Mouse (Mus musculus) lung, adult 18-20 months (tissue): Measurements from ENCODE around the gene Frzb.
"Not testable (repeated sequence)": the region's sequence is repeated elsewhere in the genome, so short reads cannot be mapped to it uniquely, and the experiment has no call there.

Experiments used
- DNase-seq, 2 experiments: peaks; one replicate each; pipeline ENCODE4 v3.0.0; 2022; ENCODE audit warnings: mixed read lengths in 2 of 2

Gene Frzb

GRCm38 (mm10) chr2:80447291-80447791 is at the start of gene Frzb:
Frzb (minus strand) TSS chr2:80447625.
- DNase-seq = peak; percentile 6 to 7

- not testable (repeated sequence) for DNase-seq
These were observed 47.9 kb upstream of the Frzb start for GRCm38 (mm10) chr2:80495304-80495703.

DNA sequence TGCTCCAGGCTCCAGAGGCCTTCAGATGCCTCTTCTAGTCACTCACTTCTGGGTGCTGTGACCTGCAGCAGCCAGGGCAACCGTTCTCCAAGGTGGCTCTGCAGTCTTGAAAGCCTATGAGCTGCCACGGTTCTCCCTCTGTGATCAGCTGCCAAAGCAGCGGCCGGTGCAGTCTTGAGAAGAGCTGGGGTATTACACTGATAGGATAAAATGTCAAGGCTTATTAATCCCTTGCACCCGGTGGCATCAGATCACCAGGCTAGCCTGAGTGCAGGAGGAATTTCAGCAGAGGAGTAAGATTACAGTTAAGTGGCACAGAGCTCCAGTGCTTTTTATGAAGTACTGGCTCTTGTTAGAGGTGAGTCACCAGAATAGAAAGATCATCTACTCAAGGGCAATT is 39.4 kb upstream of the Frzb start:
- DNase-seq = no peak

DNA sequence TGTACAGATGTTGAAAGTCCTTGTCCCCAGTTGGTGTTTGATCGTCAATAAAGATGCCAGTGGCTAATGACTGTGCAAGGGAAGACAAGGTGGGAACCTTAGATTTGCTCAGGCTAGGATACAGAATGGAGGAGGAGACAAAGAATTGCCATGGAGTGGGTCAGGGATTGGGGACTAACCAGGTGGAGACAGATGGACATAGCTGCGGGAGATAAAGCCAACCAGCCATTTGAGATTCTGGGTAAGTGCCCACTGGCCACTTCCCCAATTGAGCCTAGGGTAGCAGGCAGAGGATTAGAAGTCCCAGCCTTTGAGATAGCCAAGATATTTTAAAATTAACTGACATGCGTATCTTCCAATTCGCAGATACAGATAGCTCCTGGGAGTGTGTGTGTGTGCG is 37.5 kb upstream of the Frzb start:
- no peak for DNase-seq

GRCm38 (mm10) chr2:80475831-80476230 is 28.4 kb upstream of the Frzb start:
- no peak for DNase-seq

DNA sequence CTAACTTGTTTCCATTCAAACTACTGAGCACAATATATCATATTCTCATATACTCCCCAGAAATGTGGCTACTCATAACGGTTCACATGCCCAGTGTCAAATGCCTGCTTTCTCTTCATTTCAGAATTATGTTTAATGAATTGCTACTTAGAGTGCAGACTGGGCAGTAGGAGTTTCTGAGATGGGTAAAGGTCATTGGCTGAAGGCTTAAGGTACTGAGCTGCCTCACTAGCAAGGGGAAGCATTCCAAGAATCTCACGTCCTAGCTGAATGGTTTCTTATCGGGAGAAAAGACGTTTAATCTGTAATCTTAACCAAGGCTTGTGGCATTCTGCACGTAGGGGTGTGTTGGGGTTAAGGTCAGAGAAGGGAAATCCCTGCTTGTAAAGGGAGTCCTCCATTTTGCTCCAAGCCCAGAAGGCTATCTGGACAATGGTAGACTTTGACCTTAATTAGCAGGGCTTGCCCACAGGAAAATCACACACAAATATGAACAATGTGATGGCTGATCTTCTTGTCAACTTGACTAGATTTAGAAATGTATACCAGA is 26.9 kb upstream of the Frzb start:
- DNase-seq = no peak

GRCm38 (mm10) chr2:80465991-80466821 is 18.8 kb upstream of the Frzb start:
- DNase-seq = no peak

DNA sequence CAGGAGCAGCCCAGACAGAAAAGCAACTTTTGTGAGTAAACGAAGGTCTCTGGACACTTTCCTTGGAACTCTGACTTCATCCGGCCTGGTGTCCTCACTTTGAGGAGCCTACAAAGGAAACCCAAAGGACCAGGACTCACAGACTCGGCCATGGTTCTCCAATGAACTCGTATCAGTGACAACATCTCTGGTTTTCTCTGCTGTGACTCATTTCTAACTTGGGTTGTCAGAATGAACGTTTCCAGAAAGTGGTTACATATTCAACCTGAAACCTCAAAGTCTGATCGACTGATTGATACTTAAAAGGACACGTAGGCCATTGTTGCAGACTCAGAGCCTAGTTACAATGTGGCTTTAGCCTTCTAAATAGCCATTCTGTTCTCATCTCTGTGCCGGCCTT is 14.4 kb upstream of the Frzb start:
- no peak for DNase-seq

GRCm38 (mm10) chr2:80448231-80448630 is 806 bp upstream of the Frzb start:
- DNase-seq = no peak

DNA sequence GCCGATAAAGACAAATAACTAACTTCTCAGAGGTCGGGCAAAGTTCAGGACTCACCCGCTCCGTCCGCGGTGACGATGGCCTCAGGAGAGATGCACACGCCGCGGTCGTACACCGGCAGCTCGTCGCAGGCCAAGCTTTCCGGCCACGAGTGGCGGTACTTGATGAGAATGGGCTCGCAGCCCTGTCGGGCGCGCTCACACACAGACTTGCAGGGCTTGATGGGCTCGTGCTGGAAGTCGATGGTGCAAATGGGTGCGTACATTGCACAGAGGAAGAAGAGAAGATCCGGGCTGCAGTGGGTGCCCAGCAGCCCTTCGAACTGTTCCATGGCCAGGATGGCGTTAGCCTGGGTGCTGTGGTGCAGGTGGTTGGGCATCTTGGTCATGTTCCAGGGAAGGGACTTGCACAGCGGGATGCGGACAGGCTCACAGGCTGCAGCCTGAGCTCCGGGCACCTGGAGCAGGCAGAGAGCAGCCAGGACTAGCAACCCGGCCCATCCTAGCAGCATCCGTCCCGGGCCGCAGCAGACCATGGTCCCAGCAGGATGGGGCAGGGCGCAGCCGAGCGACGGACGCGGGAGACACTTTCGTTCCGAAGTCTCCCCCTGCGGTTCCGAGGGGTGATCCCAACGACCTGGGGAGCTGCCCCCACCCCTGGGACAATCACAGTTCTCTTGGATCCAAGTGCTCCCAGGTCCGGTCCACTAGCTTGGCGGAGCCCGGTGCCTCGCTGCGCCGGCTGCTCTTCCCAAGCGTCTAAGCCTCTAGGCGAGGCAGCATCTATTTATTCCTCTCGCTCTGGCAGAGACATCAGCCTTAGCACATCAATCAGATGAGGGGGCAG is 895 bp downstream of the Frzb start:
- DNase-seq = peak in 1 of 2 experiments; percentile 1

- no peak for DNase-seq
These were observed 1.5 kb downstream of the Frzb start for GRCm38 (mm10) chr2:80445926-80446307.

- no peak for DNase-seq
These were observed 1.9 kb downstream of the Frzb start for GRCm38 (mm10) chr2:80445491-80445890.

- no peak for DNase-seq
These were observed 2.7 kb downstream of the Frzb start for GRCm38 (mm10) chr2:80444418-80445365.

GRCm38 (mm10) chr2:80443962-80444361 is 3.5 kb downstream of the Frzb start:
- no peak for DNase-seq

GRCm38 (mm10) chr2:80441386-80441785 is 6.0 kb downstream of the Frzb start:
- DNase-seq = no peak

DNA sequence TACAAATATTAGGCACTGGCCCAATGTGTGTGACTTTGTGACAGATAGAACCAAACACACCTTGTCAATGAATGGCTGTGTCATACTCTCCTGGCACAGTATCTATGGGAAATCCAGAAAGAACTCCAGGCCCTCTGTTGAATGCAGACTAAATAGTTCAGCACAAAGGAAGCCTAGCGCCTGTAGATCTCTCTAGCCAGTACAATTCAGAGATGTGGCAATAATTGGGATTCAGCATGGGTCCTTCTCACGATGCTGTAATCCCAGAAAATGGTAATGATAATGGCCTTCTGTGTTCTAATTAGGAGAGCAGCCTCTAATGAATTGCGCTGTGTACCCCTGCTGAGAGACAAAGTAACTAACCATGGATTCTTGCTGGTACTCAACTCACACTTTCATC is 8.6 kb downstream of the Frzb start:
- no peak for DNase-seq

DNA sequence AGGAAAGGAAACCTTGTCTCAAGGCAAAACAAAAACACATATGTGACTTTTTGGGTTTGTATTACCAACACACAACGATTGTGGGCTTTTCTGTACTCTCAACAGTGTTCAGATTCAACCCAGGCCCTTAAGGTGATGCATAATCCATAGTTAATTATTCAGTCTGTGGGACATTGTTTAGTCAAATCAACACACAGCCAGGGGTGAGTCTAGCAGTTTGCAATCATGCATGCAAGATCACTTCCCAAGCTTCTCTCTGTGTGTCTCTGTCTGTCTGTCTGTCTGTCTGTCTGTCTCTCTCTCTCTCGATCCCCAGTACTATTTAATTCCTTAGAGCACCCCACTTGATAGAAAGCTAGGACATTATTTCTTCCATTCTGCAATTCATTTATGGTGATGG is 10.0 kb downstream of the Frzb start:
- no peak for DNase-seq

- no peak for DNase-seq
These were observed 12.4 kb downstream of the Frzb start for GRCm38 (mm10) chr2:80434783-80435572.

- no peak for DNase-seq
These were observed 14.1 kb downstream of the Frzb start for GRCm38 (mm10) chr2:80433254-80433876.

DNA sequence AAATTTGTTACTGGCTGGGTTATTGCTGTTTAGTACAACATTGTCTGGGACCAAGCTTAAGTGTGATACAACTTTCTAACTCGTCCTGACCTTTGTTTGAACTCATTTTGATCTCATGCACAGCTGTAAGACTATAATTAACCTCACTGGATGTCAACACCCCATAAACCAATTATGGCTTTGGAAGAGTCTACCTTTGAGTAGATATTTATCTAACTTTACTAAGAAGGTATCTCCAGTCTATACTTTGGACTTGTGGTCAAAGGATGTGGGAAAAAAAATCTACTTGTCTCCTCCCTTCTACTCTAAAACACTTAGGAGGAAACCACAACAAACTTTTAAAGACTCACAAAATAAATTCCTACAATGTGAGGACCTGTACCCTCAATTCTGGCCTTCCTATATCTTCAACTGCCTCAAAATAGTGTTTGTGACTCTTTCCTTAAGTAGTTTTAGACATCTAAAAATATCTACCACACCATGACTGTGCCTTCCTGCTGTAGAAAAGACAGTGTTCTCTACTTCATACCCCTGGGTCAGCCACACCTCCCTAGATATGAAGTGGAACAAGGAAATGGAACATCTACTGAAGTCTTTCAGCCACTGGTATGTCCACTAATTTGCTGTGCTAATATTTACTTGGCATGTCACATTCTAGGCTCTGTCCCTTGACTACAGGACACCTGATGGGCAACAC is 16.9 kb downstream of the Frzb start:
- DNase-seq = no peak
